Mouse (Mus musculus) heart, adult 8-10 months (tissue): Measurements from ENCODE around the gene Rln3. TPM values are rescaled to one million over a fixed set of nuclear protein-coding genes. Genes with fewer than 3 reads are reported as not detected.
"Not testable (repeated sequence)": the region's sequence is repeated elsewhere in the genome, so short reads cannot be mapped to it uniquely, and the experiment has no call there.

Source experiments
- DNase-seq: peaks from one replicate; pipeline ENCODE4 v3.0.0; 2022; ENCODE audit warnings: low spot score
- total RNA-seq, 4 experiments: library from RNA; stranded (reverse); gene quantifications; 2 replicates each; pipeline ENCODE4 v1.2.4; 2022

The Rln3 gene
- total RNA-seq, 4 experiments from 2014 or later, result not detected

DNA sequence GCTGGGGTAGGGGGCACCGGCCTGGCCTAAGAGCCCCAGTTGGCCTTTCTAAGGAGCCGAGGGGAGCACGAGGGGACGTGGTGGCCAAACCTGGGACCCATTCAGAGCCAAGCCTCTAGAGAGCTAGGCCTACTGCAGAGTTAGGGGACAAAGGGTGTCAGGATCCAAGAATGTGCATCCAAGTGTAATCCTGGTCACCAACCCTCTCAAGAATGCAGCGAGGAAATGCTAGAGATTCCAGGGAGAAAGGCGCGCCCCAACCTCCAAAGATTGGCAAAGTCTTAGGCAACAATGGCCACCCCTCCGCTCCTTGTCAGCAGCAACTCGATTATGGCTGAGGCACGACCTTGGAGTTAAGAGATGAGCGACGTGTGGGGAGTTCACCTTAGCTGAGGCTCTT, 23.2 kb downstream of the Rln3 start:
- no peak for DNase-seq

DNA sequence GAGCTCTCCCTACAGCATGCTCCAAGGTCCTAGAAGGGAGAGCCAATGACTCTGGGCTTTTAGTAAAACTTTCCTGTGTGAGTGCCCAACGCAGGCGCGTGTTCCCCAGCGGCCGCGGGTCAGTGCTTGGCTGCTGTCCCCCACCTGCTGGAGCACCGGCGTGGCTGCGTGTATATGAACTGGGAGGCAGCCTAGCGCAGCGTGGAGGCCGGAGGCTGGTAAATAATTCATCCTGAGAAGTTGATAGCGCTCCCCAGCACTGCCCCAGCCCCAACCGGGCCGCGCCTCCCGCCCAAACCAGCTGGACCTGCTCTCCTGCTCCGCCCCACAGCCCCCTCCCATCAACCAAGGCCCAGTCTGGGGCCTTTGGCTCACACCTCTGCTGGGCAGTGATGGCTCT, 23.7 kb downstream of the Rln3 start, which contains the start of gene Palm3:
TSS of gene Palm3 (plus strand) at position 376 of the 400 bp plus-strand sequence.
- DNase-seq, result no peak

DNA sequence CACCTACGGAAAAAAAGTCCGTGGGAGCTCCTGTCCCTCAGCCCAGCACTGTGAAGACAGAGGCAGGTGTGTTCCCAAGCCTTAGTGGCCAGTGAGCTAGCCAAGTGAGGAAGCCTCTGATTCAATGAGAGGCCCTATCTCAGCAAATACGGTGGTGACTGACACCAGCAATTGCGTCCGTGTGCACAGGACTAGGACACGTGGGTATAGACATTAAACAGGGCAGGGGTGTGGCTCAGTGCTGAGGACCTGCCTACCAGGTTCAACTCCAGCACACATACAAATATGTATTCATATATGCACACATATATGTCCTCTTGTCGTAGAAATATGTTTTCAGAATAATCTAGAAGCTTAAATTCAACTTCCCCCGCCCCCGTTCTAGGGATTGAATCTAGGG, 25.1 kb downstream of the Rln3 start:
- DNase-seq, result no peak

DNA sequence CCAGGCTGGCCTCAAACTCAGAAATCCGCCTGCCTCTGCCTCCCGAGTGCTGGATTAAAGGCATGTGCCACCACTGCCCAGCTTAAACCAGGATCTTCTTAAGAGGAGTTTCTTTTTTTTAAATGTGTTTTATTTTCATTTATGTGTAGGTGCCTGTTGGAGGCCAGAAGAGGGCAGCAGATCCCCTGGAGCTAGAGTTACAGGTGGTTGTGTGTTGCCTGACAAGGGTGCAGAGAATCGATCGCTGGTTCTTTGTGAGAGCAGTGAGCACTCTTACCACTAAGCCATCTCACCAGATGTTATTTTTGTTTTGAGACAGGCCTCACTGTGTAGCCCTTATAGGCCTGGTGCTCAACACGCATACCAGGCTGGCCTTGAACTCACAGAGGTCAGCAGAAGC, 29.0 kb downstream of the Rln3 start:
- no peak for DNase-seq

DNA sequence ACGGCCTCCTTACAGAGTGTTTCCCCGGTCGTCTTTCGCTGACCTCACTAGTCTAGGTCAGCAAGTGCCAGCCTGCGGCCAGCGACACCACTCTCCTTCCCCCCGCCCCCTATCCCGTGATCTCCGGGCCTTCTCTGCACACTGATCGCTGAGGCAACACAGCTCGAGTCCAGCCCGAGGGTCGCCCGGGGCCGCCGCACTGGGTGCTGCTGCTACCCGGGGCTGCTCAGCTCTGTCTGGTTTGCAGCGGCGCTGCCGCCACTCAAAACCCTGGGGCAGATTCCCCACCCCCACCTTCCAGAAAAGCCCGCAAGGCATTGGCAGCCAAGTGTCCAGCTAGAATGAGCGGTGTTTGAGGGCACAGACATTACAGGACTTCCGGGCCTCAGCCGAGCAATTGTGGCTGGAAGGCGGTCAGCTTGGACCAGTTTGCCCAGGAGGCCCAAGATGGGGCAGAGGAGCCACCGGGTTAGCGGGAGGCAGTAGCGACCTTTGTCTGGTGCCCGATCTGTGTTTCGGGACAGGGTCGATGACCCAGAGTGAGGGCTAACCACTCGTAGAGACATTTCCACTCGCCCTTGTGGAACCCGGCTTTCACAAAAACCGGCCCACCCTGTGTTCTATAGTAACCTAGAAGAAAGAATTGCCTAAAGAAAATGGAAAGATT, 32.2 kb downstream of the Rln3 start:
- DNase-seq, result no peak

DNA sequence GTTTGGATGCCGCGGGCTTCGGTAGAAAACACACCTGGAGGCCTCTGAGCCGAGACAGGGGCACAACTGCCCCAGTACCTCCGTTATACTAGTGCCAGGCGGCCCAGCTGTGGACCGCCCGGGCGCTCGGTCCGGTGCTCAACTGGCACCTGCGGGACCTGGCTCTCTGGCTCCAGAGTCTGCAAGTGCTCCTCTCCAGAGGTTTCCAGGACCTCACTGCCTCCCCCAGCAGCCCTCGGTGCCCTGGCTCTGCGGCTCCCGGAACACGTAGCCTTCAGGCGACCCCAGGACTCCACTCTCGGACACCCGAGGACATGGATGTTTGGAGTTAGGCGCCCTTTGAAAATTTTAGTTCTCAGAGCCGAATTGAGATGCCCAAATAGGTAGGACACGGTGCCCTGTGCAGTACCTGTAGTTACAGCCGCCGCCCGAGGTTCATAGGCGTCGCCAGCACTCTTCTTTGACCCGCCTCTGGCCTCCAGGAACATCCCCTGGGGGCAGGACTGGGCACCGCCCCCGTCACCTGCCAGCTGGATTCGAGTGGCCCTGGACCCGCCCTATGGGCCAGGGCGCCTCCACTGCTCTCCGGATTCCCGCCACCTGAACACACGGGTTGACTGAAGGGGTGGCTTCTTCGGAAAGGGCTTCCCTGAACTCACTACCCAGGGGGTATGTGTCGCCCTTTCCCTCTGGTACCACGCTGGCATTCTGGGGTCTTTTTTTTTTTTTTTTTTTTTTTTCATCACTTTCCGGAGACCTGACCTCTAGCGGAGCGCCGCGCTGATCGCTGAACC, 32.9 kb downstream of the Rln3 start, which contains the start of gene 2210011C24Rik:
TSS of gene 2210011C24Rik (minus strand) at position 467 of the 794 bp plus-strand sequence.
- no peak for DNase-seq

DNA sequence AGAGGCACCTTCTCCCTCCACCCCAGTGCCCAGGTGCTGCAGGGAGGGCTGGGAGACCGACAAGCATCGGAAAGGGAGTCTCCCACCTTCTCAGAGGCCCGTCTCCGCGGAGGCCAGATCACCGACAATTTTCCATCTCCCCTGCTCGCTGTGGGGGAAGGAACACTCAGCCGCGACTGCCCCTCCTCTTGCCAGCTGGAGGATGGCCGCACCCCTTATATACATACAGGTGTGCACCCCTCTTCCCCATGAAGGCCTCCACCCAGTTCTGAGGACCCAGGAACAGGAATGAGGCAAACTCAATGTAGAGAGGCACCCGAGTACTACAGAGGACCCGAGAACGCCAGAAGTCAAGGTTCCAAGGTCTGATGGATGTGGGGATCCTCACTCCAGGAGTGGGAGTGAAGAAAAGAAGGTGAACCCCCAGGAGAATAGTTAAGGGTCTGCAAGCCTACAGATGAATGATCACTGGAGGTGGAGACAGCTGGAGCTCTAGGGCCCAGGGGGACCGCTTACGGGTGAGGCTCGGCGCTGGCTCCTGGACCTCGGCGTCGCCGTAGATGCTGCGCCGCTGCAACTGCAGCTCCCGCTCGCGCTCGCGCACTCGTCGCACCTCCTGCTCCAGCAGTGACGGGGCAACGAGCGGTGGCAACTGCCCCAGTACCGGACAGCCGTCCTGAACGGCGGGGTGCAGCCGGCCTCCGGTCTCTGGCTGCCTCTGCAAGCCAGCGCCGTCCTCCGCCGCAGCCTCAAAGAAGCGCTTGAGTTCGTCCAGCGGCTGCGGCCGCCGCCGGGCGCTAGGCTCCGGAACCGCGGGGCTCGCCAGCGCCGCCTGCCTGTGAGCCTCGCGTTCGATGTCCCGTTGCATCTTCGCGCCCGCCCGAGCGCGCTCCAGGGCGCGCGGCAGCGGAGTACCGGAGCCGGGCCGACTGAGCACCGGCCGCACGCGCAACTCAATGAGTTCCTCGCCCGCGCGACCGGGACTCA, 33.9 kb downstream of the Rln3 start:
- peak; percentile 54 for DNase-seq

DNA sequence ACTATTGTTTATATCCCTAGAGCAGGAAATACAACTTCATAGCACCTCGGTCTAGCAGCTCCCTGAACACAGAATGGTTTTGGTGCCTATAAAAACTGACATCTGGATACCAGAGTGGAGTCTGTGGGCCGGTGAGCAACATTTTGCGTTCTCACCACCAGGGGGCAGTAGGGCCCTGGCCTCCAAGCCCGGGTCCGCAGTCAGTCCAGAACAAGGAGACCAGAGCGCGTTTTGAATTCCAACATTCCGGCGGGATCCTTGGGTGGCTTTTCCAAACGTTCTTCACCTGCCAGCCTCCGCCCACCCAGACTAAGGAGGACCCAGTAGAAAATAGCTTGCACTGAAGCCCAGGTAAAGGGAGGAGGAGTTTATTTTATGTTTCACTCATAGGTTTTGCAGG, 34.9 kb downstream of the Rln3 start:
- peak; percentile 88 for DNase-seq

DNA sequence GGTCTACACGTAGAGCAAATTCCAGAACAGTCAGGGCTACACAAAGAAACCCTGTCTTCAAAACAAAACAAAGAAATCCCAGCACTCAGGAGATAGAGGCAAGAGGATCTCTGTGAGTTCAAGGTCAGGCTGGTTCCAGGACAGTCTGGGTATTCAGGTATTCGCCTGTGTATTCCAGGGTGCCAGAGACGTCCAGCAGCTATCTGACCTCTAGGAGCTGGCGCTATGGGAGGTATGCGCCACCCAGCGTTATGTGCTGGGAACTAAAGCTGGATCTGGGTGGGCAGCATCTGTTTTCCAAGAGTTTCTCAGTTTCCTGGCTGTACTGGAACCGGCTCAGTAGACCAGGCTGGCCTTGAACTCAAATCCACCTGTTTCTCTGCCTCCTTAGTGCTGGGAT, 36.4 kb downstream of the Rln3 start:
- DNase-seq, result no peak

DNA sequence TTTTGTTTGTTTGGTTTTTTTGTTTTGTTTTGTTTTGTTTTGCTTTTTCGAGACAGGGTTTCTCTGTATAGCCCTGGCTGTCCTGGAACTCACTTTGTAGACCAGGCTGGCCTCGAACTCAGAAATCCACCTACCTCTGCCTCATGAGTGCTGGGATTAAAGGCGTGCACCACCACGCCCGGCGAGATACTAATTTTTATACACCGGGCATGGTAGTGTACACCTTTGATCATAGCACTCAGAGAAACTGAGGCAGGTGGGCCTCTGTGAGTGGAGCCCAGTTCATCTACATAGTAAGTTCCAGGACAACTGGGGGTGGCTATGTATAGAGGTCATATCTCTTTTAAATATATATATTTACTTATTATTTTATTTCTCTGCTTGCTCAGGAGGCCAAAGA, 39.3 kb downstream of the Rln3 start:
- DNase-seq, result not testable (repeated sequence)

DNA sequence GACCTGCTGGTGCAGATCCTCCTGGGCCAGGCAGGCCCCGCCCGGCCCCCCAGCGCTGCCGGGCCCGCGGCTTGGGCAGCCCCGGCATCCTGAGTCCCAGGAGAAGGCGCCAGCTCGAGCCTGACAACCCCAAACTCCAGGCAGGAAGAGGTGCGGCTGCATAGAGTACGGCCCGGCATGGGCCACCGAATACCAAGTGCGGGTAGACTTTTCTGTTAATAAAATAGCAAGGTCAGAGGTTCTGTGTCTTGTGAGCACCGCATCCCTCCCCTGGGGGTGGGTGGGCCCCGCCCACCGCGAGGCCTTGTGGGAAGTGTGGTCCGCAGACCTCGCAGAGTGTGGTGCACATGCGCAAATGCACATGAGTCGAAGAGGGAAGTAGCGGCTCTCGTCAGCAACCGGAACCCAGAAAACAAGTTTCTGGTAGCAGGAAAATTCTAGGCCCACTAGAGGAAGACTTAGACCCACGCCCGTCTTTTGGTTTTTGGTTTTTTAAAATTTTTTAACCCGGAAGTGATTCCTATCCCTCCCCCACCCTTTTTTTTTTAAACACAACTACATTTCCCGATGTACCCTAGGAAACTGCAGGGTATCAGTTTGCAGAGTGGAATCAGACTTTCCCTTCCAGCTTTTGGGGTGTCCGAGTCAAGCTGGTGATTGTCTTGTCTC, 40.1 kb downstream of the Rln3 start:
- DNase-seq, result peak; percentile 94

DNA sequence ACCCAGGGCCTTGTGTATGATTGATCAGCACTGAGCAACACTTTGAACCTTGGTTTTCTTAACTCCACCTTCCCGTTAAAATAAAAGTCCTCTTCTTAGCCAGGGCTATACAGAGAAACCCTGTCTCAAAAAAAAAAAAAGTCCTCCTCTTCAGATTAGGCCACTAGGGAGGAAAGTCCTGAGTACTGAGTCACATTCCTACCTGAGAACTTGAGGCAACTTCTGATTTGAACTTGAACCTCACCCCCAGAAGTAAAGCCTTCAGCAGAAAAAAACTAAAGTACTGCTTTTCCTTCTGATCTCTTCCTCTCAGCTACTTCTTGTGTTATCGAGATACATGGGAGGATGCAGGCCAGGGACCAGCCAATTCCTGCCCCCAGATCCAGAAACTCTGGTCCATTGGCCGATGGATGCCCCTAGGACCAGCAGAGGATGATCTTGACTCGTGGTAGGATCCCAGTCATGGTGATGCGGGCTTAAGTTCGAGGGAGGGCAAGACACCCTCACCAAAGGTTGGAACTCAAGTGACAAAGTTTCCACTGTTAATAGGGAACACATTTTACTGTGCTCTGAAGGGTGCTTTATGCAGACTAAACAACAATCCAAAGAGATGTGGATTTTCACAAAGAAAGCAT, 41.1 kb downstream of the Rln3 start:
- no peak for DNase-seq

DNA sequence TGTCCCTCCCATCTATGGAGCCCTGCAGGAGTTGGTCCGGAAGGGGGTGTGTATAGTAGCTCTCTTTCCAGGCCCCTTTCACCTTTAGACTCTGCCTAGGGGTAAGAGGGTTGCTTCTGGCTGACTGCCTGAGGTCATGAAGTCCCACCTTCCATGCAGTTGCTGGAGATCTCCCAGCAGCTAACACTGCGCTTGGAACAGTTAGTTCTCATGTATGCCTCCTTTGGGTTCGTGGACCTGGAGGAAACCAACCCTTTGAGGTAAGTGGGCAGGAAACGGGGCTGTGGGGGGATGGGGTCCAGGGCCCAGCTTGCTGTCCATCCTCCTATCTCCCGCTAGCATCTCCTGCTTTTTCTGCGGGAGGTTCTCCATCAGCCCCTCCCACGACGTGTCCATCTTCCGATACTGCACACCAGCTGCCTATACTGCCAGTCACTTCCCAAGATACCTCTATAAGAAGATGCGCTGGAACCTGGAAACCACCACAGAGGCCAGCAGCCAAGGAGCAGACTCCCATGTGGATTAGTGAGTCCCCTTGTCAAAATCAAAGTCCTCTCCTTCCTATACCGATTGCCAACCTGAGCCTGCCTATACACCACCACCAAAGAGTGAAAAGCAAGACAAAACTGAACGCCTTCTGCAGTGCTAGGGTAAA, 41.7 kb downstream of the Rln3 start:
- no peak for DNase-seq

DNA sequence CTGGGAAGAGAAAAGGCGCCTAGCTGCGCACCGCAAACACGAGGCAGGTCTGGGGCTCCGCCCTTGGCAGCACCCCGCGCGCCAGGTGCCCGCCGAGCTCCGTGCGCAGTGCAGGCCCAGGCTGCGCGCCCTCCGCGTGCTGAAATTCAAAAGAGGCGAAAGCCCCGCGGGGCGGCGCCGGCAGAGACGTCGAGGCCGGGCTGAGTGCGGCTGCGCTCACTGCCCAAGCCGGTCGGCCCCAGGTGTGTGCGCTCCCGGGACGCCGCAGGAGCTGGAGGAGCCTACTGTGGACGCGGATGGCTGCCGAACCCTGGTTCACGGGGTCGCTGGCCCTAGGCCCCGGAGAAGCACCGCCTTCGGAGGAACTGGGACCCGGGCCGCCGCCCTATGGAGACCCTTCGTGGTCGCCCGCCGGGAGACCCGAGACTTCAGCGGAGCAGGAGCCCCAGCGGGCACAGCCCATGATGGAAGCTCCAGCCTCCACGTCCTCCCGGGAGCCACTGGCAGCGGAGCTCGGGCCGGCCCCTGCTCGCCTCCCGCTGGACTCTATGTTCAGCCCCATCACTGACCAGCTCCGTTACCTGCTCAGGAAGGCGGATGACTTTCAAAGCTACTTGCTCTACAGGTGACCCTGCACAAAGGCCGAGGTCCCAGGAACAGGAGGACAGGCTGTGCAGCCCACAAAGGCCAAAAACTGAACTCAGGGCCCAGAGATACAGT, 43.4 kb downstream of the Rln3 start, which contains the start of gene 1700067K01Rik:
TSS of gene 1700067K01Rik (plus strand) at position 222 of the 720 bp plus-strand sequence.
- DNase-seq, result no peak

DNA sequence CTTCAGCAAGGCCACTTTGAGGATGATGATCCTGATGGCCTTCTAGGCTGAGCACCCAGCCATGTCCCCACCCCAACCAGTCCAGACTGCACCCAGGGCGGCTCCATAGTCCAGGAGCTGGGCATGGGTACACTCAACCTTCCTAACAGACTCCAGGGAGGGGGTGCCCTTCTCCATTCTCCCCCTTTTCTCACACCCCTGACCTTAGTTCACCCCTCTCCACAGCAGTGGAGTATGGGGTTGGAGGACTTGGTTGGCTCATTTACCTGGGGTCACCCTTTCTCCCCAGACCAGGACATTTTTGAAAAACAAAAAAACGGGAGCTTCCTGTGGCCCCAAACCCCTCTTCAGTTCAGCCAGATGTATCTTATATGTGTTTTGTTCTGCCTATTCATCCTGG, 45.0 kb downstream of the Rln3 start:
- DNase-seq, result no peak

DNA sequence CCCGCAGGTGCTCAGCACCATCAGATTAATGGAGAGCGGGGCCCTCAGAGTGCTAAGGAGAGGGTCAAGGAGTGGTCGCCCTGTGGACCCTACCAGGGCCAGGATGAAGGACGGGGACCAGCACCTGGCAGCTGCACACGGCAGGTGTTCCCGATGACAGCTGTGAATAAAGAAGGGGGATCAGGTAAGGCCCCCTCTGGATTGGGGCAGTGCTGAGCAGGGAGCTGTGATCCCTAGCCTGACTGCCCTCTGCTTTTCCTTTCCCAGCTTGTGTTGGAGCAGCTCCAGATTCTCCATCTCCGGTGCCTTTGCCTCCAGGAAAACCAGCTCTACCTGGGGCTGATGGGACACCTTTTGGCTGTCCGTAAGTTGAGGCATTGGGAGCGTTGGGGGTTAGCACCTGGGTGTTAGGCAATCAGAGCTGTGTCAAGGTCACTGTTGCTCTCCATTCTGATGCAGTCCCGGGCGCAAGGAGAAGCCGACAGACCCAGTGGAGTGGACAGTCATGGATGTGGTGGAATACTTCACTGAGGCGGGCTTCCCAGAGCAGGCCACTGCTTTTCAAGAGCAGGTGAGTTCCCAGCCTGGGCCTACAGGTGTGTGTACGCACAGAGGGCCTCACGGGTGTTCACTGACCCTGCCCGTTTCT, 45.6 kb downstream of the Rln3 start:
- DNase-seq, result no peak

DNA sequence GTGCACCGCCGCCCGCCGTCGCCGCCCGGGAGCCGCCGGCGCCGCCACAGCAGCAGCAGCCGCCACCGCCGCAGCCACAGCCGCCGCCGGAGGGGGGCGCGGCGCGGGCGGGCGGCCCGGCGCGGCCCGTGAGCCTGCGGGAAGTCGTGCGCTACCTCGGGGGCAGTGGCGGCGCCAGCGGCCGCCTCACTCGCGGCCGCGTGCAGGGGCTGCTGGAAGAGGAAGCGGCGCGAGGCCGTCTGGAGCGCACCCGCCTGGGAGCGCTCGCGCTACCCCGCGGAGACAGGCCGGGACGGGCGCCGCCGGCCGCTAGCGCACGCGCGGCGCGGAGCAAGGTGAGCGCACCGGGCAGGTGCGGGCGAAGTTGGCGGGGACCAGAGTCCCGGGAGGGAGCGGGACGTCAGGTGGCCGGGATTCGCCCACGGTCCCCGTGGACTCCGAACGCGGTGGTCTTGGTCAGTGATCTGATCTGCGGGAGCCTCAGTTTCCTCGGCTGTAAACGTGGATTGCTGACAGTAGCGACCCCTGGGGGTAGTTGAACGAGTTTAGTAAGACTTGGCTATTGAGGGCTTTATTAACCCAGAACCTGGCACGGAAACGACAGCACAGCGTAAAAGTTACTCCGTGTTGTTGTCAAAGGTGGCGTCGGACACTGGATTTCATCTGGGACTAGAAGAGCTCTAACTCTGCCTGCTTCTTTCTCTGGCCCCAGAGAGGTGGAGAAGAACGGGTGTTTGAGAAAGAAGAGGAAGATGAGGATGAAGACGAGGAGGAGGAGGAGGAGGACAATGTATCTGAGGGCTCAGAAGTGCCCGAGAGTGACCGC, 46.4 kb downstream of the Rln3 start:
- DNase-seq, result no peak

DNA sequence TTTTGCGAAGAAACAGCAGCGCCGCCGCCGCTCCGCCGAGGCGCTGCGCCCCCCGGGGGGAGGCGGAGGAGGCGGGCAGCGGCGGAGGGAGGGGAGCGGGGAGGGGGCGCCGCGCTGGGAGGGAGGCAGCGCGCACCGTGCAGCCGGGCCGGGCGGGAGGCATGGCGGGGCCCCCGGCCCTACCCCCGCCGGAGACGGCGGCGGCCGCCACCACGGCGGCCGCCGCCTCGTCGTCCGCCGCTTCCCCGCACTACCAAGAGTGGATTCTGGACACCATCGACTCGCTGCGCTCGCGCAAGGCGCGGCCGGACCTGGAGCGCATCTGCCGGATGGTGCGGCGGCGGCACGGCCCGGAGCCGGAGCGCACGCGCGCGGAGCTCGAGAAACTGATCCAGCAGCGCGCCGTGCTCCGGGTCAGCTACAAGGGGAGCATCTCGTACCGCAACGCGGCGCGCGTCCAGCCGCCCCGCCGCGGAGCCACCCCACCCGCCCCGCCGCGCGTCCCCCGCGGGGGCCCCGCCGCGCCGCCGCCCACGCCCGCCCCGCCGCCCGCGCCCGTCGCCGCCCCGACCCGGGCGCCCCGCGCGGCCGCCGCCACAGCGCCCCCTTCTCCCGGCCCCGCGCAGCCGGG, 47.2 kb downstream of the Rln3 start, which contains the start of gene Samd1:
TSS of gene Samd1 (plus strand) at position 162 of the 631 bp plus-strand sequence.
- no peak for DNase-seq
